Mouse (Mus musculus) thymus, postnatal 25 days (tissue): Measurements from ENCODE around the gene Mepe.

Experiments used
- DNase-seq: peaks from one replicate; pipeline ENCODE4 v3.0.0; 2022

The Mepe gene

DNA sequence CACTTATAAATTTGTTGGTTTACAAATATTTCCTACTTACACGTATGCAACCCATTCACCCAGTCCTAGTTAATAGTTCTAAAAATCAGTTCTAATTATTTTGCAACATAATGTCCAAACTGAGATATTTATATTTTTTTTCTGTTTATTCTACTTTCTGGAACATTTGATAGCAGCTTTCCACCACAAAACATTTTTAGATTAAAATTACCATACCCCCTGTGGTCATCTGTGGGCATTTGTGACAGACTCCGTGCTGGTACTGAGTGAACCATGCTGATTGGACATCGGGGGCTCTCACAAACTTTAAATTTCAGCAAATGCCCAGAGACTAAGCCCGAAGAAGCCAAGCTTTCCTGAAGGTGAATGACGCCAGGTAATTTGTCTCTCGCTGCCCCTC lies at the start of gene Mepe:
TSS of gene Mepe (plus strand) at position 301 of the 400 bp plus-strand sequence.
- no peak for DNase-seq

DNA sequence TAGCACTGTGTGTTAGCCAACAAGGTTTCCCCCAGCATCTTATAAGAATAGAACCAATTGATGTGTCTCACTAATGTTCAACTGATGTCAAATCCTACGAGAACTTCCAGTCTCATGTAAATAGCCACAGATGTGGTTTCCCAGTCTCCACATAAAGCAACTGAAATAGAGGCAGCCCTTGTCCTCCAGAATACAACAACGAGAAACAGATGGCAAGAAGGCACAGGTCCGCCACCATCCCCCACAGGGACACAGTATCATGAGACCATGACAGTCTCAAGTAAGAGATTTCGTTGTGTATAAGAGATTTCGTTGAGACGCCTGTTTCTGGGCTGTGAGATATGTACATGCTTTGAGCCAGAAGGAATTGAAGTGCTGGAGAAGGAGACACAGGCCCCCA lies 30.9 kb upstream of the Mepe start:
- no peak for DNase-seq

- DNase-seq, result no peak
Observed at GRCm38 (mm10) chr5:104298994-104299393, 26.1 kb upstream of the Mepe start, which contains the start of gene Ibsp. TSS of gene Ibsp (plus strand) at chr5:104299171.

DNA sequence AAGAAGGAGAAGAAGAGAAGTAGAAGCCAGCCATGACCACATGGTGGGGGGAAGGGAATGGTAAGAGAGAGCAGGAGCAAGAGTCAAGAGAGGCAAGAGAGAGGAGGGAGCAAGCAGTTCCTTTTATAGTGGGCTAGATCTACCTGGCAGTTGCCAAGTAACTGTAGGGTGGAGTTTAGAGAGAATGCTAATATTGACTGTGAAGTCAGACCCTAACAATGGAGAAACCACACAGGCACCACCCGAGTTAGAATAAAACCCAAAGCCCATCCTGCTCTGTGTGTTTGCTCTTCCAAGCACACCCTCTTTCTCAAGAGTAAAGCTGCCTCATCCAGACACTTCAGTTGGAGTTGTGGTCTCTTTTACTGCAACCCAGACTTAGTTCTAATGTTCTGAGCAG lies 11.1 kb upstream of the Mepe start:
- DNase-seq, result no peak

GRCm38 (mm10) chr5:104326884-104327283 lies 1.8 kb downstream of the Mepe start:
- no peak for DNase-seq

- no peak for DNase-seq
Observed at GRCm38 (mm10) chr5:104327389-104327788, 2.3 kb downstream of the Mepe start.

DNA sequence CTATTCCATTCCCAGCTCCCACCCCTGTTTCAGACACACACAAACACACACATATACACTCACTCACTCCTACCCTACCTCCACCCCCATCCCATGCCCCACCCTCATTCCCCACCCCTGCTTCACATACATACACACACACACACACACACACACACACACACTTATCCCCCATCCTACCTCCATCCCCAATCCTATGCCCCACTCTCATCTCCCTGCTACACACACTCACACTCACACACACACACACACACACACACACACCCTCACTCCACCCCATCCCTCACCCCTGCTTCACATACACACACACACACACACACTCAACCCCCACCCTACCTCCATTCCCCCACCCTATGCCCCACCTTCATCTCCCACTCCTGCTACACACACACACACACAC lies 2.7 kb downstream of the Mepe start:
- DNase-seq, result no peak

DNA sequence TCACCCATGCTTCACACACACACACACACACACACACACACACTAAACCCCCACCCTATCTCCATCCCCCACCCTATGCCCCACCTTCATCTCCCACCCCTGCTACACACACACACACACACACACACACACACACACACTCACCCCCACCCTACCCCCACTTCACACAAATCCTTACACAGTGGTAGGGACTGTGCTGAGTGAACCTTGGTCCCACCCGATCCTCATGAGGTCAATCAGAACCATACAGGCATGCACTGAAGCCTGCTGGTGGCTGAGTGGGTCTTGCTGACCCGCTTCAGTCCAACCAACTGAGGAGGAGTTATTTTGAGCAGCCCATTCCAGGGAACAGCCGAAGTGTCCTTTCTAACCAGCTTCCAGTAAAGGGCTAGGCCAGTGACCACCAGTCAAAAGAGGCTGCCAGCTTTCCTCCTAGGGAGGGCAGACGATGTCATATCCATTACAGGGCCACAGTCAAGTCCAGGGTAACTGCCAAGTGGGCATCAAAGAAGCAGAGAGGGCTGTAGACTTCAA lies 3.3 kb downstream of the Mepe start:
- no peak for DNase-seq

- DNase-seq, result no peak
Observed at GRCm38 (mm10) chr5:104329381-104329780, 4.3 kb downstream of the Mepe start.

DNA sequence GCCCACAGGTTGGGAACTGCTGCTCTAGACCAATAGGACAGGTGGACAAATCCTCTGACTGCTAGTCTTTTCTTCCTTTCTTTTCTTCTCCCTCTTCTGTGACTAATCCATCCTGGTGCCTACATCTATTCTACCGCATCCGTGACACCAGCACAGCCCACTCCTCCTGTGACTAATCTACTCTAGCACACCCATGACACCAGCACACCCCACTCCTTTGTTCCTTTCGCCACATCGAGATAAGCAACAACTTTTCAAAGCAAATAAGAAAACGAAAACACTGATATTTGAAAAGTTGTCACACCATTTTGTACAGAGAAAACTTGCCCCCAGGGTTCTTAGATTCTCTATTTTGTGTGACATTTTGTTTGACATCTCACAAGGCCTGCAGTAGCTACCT lies 5.0 kb downstream of the Mepe start:
- no peak for DNase-seq

DNA sequence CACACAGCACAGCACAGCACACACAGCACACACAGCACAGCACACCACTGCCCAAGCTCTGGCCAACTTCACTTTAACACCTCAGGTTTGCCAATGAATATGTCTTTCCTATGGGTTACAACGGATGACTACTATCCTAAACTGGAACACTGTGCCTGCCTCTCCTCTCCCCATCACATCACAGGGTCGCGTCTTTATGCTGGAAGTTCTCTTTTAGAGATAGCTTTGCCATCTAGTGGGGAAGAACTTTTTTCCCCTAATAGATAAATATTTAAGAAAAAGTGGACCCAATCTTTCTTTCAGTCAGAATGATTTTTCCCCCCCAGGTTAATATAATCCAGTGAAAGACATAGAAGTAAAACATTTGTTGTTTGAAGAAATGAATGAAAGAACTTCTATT lies 7.2 kb downstream of the Mepe start:
- no peak for DNase-seq

- peak; percentile 8 for DNase-seq
Observed at GRCm38 (mm10) chr5:104333231-104333640, 8.1 kb downstream of the Mepe start.

DNA sequence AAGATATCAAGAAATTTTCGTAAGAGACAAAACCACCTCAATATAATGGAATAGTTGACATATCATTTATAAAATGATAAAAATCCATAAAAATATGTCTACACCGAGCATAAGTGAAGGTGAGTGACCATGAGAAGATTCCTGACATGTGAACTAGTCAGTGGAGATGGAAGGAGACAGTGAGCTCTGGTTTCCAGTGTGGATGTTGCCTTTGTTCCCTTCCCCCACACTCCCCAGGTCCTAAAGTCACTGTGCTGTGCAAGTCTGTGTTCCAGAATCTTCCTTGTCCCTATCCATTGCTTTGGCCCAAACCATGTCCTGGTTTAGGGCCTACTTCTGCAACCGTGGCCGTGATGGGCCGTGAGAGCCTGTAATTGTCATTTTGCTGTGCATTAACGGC lies 8.5 kb downstream of the Mepe start:
- no peak for DNase-seq

DNA sequence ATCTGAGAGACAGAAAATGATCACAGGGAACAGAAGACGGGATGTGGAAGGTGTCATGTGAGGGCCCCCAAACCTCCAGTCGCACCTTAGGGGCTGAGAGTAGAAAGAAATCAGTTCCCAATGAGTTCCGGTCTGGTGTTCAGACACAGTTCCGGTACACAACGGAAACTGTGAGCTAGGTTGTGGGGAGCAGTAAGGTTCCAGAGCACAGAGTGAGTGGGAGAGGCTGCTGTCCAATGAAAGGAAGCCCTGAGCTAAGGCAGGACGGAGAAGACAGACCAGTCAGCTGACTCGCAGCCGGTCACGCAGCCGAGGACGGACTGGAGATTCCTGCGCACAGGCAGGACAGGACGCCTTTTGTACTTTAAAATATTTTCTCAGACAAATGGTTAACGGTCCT lies 9.4 kb downstream of the Mepe start:
- DNase-seq, result no peak

DNA sequence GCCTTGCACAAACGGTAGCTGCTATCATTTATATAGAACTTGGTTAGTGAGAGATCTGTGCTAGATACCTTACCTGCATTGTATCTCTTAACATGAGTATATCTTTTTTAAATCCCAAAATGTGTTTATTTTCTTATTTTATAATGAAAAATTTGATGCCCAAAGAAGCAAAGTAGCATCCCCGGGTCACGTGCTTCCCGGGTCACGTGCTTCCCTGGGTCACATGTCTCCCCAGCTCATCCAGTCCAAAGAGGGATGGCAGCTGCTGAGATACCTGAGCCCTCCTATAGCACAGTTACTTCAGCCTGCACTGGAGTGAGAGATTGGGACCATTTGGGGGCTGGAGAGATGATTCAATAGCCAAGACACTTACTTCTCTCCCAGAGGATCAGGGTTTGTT lies 10.8 kb downstream of the Mepe start:
- DNase-seq, result no peak

DNA sequence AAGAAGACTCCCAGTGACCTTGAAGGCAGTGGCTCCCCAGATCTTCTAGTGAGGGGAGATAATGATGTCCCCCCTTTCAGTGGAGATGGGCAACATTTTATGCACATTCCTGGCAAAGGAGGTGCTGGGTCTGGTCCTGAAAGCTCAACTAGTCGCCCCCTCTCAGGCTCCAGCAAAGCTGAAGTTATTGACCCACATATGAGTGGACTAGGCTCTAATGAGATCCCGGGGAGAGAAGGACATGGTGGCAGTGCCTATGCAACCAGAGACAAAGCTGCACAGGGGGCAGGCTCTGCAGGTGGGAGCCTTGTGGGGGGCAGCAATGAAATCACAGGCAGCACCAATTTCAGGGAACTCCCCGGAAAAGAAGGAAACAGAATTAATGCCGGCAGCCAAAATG lies 12.4 kb downstream of the Mepe start:
- DNase-seq, result no peak

DNA sequence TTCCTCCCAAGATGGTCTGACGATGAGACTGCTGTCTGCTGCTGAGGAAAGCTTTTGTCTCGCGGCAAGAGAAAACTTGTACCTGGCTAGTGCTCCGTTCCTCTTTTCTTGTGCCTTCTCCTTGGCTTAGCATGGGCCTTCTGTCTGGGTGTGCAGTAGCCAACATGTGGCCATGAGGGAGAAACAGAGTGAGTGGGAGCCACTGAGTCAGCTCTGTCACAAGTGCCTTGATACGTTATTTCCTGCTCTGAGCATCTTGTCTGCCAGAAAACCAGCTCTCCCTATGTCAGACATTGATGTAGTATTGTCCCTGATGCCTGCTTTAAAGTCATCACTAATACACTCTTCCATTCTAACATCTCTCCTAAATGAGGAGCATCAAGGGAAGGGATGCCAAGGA lies 13.9 kb downstream of the Mepe start:
- no peak for DNase-seq

- no peak for DNase-seq
Observed at GRCm38 (mm10) chr5:104339706-104340512, 14.8 kb downstream of the Mepe start.

DNA sequence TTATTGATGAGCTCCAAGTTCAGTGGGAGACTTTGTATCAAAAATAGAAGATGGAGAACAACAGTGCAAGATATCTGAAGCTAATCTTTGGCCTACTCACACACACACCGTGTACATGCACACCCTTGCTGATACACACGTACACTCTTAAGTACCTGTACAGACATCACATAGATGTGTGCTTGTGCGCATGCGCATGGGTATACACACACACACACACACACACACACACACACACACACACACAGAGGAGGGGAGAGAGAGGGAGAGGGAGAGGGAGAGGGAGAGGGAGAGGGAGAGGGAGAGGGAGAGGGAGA lies 15.3 kb downstream of the Mepe start:
- no peak for DNase-seq

DNA sequence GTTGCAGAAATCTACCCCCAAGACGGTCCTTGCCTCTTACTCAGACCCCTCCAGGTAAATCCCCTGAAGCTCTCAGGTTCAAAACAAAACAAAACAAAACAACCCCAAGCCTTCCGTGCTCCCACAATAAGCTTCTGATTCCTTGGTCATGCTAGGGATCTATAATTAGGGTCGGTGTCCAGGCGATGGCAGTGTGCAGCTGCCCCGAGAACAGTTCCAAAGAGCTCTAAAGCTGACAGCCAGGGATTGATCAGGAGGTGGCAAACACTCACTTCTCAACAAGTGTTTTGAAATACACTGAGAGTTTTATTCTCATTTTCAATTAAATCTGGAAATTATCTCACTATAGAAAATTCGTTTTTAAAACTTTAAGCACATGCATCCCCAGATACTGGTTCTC lies 17.8 kb downstream of the Mepe start:
- no peak for DNase-seq

DNA sequence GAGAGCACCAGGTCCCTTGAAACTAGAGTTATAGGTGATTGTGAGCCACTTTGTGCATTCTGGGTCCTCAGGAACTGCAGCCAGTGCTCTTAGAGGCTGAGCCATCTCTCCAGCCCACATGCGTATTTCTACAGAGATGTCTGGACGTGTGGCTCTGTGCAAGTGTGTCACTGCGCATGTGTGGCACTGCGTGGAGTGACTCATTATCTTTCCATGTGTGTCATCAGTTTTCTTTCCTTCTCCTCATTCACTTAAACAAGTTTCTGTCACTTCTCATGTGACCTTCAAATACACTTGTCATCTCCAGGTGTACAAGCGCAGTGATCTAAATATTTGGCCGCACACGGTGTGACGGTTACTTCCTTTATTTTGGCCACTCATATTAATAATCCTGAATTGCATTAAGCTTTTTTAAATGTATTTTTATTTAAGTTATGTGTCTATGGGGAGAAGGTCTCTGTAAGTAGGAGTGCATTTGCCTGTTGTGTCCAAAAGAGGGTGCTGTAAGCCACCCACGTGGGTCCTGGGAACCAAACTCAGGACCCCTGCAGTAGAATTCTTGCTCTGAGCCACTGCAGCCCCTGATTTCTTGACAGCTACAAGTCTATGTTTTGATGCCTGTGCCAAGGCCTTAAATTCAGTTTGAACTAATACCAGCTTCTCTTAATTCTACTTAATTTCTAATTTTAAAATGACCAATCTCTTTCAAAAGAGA lies 19.6 kb downstream of the Mepe start:
- no peak for DNase-seq

DNA sequence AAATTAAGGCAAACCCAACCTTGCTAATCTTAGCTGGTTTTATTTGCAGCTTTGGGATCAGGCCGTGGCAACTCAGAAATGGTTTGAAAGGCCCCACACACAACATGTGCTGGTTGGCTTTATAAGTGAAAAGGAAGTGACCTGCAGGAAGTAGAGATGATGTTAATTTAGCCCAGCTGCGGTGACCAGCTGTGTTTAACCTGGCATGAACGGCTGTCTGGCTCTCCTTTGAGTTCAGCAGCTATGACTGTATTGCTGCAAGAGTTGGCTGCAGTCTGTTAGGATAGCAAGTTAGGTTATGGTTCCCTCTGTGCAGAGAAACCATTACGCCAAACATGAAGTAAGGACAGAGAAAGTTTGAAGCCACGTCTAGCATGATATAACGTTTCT lies 20.1 kb downstream of the Mepe start:
- no peak for DNase-seq

DNA sequence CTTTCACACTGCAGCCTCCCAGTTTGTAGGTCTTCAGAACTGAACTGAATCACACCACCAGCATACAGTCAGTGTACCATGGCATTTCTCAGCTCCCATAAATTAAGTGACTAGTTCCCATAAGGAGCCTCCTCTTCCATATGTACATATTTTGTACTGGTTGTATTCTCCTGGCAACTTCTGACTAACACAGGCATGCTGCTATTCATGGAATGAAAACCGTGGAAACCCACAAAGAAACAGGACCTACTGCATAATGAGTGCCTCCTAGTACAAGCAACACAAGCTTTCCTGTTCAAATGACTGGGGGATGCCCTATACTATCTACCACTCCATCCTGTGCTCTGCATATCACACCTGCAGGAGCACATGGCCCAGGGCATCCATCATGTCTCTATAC lies 25.9 kb downstream of the Mepe start:
- DNase-seq, result no peak

GRCm38 (mm10) chr5:104351874-104352273 lies 26.7 kb downstream of the Mepe start:
- no peak for DNase-seq

DNA sequence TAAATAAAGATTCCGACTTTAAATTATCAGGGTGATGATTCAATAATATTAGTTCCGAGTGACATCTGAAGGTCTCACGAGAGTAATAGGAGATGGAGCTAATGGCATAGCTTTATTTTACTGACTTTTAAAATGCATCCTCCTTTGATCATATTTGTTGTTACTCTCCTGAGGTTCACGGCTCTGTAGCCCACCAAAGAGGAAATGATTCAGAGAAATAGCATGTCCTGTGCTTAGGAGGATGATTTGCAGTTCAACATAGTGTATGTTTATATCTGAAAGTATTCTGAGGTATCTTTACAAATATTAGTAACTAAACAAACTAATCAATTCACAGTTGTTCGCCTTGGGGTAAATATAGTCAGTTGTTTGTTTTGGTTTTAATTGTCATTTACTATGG lies 32.4 kb downstream of the Mepe start:
- DNase-seq, result no peak
